ENCODE assay signal across 19 mouse cellular contexts in genomic region chr1:78313961-78314360, GRCm38 (mm10). TPM values are rescaled to one million over a fixed set of nuclear protein-coding genes. Genes with fewer than 3 reads are reported as not detected.
"Had no signal": no experiment of that assay in that cellular context is flagged by ENCODE, and none has a peak within 500 bp of the region (broad histone marks: within the 10 kb centered on the region; RNA-seq: fewer than 3 reads in every experiment).

No protein-coding gene starts in this region.

- H3K9me3 ChIP-seq: liver, embryonic 13.5 days; midbrain, embryonic 13.5 days; neural tube, embryonic 12.5 days; neural tube, embryonic 15.5 days had no signal

- DNase-seq: kidney, adult 2 months; kidney, postnatal 10 days; kidney, postnatal 36 days; layer of hippocampus, postnatal 36 days; liver, embryonic 13.5 days; lung, adult 2 months; right cerebral cortex, adult 18-20 months; right cerebral cortex, postnatal 14 days; right cerebral cortex, postnatal 4 days; spleen, adult 18-20 months; thymus, adult 2 months; thymus, postnatal 14 days had no signal

- H3K27ac ChIP-seq: left cerebral cortex, adult 2 months; liver, embryonic 13.5 days; macrophage; midbrain, embryonic 13.5 days; neural tube, embryonic 12.5 days; neural tube, embryonic 15.5 days had no signal

- H3K4me3 ChIP-seq: left cerebral cortex, adult 2 months; liver, embryonic 13.5 days; midbrain, embryonic 13.5 days; neural tube, embryonic 12.5 days; neural tube, embryonic 15.5 days had no signal

- ATAC-seq: inflammation-experienced regulatory T-cells, adult 6 months; midbrain, embryonic 13.5 days had no signal

- H3K4me2 ChIP-seq: liver, embryonic 13.5 days; midbrain, embryonic 13.5 days; neural tube, embryonic 12.5 days; neural tube, embryonic 15.5 days had no signal

- H3K36me3 ChIP-seq: liver, embryonic 13.5 days; midbrain, embryonic 13.5 days; neural tube, embryonic 12.5 days; neural tube, embryonic 15.5 days had no signal

- H3K9ac ChIP-seq: liver, embryonic 13.5 days; midbrain, embryonic 13.5 days; neural tube, embryonic 12.5 days; neural tube, embryonic 15.5 days had no signal

RNA-seq across cellular contexts. Expression of gene Sgpp2, which starts 3.8 kb away (rescaled TPM):
- total RNA-seq: megakaryocyte, adult 5-6 weeks had no signal
- polyA plus RNA-seq: macrophage had no signal
